Mouse (Mus musculus) lung, postnatal 14 days (tissue): ENCODE data around the gene H2al1a.
"Not testable (repeated sequence)": the region's sequence is repeated elsewhere in the genome, so short reads cannot be mapped to it uniquely, and the experiment has no call there.

Experiments used
- DNase-seq: peaks from one replicate; pipeline ENCODE4 v3.0.0; 2021

Gene H2al1a

DNA sequence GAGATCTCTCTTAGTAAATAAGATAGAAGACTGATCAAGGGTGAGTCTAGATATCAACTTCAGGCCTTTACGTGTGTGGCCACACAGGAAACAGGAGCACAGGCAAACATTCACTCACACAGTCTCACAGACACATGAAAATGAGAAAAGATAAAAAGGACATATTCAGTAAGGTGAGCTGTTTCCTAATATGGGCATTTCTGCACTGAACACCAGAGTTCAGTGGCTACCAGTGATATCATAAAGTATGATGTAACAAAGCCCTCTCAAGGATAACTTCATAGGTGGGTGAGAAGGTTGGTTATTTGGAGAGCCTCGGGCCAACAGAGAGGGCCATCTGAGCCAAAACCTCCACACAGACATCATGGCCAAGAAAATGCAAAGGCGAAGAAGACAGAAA lies at the start of gene H2al1a:
Gene H2al1a (plus strand): TSS at position 301 of the 400 bp plus-strand sequence.
- not testable (repeated sequence) for DNase-seq

DNA sequence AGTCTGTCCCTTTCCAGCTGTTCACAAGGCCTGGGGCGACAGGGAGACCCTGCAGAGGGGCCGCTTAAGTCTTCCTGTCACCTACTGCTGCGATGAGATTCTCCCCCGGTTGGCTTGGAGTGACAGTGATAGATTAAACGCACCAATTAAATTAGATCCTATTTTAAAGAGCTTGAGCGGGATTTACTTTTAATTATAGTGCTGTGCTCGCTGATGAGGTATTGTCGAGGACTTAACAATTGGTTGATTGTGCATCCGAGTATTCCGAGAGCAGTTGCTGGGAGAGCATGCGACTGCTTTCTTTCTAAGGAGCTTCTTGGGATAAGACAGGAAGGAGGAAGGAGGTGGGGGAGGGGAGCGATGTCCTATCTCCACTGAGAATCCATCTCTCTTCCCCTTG lies 48.9 kb upstream of the H2al1a start:
- no peak for DNase-seq

DNA sequence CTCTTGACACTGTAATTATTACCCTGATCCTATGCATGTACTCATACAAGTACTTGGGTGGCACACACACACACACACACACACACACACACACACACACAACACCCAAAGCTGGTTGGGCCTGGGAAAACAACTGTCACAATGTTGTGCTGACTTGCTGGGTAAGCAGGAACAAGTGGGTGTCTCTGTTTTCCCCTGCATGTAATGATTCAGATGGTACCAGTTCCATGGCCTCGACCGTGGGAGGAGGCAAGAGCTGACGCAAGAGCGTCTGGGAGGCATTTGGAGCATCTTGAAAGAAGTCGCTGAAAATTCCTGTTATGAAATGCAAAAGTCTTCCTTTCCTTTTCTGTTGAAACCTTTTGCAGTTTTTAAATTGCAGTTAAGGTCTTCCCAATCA lies 45.0 kb upstream of the H2al1a start:
- peak; percentile 5 for DNase-seq

DNA sequence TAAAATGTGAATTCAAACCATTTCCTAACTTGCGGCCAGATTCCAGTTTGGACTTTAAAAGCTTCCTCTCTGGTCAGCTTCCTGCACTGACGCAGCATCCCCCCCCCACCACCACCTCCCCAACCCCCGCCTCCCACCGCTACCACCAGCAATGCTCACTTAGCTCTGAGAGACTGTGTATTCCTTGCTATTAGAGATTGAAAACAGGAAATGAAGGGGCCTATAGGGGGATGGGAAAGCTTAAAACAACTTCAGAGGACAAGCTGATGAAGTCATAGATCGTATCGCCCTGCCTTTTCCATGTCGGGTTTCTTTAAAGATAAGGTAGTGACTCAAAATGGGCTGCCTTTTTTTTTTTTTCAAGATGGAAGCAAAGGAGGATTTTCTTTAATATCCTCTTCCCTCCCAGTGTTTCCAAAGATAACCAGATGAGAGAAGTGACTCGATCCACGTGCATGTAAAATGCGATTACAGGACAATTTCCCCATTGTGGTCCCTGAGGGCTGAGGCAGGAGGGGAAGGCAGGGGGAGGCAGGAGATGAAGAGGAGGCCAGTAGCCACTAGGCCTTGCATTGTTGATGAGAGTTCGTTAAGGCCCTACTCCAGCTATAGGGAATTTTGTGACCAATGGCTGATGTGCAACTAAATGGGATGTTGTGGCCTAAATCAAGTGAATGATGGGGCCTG lies 44.4 kb upstream of the H2al1a start:
- DNase-seq = peak; percentile 13

DNA sequence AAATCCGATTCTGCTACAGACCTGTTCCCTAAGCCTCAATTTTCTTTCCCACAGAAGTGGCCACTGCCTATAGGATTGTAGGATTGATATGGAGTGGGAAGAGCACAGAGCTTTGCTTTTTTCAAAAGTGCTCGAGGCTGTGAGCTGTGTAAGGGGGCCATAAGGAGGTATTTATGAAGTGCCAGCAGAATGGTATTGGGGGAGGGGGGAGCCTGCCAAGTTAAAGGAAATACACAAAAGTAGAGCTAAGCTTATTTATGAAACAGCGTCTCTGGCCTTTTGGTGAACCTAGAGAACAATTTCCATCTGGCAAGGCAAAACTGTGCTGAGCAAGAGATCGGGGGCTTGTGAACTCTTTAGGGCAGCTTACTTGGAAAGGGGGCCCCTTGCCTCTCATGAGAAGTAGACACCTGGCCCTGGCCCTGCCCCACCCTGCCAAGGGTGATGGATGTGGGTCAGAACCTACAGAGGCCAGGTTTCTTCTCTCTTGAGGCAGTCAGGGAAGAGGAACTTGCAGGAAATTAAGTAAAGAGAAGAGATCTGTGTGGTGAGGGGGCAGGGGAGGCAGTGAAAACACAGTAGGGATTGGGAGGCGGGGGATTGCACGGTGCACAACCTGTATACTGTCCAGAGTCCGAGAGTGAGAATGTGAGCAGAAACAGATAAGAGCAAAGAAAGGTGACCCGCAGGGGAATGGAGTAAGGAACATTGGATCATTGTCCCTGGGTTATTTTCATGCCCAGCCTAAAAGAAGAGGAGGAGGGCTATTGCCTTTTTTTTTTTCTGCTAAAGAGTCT lies 43.3 kb upstream of the H2al1a start:
- no peak for DNase-seq

DNA sequence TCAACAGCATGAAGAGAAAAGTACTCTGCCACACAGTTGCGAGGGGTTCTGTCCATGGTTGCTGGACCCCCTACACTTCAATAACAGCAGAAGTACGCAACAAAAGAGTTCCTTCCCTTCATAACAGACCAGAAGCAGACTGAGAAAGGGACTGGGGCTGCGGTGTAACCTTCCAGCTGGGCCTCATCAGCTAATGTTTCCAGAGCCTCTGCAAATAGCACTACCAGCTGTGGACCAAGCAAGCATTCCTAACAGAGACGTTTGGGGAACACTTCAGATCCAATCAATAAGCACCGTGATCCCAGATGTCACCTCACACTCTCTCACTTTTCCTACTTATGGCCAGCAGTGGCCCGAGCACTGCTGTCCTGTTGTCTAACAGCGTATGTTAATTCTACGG lies 34.1 kb upstream of the H2al1a start:
- no peak for DNase-seq

DNA sequence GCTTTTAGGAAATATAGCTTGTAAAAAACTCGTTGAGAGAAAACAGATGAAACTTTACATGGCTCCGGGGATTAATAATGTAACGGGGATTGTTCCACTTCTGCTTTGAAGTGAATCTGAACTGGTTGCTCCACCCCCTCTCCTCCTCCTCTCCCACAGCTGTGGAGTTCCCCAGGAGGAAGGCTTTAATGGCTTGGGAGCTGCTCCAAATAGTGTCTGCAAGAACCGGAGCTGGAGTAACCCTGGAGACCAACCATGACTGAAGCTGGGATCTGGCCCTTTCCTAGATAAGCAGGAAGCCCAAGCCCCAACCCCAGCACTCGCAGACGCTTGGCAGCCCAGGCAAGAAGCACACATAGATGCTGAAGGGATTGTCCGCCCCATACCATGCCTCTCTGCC lies 31.3 kb upstream of the H2al1a start:
- DNase-seq = no peak

DNA sequence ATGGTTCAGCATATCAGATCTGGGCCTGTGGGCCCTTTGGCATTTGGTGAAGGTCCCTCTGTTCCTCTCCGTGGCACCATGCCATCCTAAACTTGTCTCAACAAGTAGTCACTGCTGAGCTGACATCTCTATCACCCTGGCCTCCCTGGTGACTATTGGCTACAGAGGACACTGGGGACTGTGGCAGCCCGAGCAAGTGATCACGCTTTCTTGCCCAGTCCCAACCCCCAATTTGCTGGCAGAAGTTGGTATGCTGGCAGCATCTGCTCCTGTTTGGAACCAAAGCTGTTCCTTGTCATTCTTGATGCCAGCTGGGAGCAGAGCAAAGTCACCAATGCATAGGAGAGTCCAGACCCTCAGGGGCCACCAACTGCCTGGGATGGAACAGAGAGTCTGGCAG lies 30.0 kb upstream of the H2al1a start:
- DNase-seq = no peak

DNA sequence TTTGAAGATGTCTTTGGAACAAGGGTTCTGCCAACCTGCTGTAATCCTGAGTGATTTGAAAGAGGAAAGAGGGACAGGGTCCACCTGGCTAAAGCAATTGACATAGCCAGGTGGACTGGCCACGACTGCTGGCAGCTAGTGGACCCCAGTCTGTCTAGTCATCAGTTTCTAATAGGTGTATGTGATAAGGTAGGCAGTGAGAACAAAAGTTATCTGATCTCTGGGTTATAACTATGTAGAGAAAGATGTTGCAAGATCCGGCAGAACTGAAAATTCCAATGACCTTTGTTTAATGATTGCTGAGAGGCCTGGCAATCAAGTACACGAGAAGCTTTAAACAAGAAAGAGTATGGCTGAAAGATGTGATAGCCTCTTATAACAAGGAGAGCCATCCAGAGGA lies 25.9 kb upstream of the H2al1a start:
- no peak for DNase-seq

DNA sequence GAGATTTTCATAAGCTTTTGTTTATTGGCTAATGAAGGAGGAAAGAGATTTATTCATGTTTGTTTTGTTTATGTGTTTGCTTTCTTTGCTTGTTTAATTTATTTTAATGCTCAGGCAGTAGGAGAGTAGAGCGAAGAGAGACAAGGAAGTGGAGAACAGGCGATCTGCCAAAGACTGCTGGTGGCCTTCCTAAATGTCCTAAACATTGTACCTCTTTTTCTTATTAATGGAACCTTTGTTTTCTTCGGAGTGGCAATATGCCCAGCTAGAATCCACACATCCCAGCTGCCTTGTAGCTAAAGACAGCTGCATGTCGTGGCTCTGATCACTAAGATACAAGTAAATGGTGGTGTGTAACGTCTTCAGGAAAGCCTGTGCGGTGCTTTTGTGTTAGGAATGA lies 22.0 kb upstream of the H2al1a start:
- no peak for DNase-seq

DNA sequence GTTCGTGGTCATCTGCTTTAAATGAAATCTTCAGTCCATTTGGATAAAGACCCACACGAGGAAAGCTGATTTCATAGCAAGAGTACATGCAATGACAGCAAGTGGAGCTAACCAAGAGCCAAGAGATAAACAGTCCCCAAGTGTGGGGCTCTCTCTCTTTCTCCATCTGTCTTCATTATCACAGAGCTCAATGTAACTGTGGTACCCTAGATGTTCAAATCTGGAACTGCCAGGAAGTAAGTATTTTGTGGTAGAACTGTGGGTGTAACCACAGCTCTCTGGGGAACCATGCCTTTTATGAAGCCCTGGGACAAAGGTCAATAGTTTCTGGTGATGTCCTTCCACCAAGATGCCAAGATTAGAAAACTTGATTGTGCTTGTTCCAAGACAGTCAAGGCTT lies 18.3 kb upstream of the H2al1a start:
- DNase-seq = no peak

DNA sequence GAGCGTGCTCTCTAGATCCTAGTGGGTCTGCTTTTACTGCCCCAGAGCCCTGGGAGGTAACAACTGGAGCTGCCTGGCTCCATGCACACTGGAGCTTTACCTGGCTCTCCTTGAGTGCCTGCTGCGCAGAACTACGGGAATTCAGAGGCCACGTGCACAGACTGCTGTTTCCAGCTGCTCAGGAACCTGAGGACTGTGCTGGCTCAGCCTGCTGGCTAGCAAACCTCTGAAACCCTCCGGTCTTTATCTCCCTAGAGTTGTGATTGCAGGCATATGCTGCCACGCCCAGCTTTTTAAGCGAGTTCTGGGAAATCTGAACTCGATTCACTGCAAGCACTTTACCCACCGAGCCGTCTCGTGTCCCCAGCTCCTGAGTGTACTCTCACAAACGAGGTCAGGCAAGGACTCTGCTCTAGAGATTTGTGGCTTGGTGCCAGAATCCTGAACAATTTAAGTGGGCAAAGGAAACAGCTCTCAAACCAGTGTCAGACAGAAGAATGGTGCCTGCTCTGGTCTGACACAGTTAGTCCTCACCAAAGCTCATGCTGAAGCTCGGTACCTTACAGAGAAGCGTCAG lies 10.7 kb upstream of the H2al1a start:
- DNase-seq = peak; percentile 51

DNA sequence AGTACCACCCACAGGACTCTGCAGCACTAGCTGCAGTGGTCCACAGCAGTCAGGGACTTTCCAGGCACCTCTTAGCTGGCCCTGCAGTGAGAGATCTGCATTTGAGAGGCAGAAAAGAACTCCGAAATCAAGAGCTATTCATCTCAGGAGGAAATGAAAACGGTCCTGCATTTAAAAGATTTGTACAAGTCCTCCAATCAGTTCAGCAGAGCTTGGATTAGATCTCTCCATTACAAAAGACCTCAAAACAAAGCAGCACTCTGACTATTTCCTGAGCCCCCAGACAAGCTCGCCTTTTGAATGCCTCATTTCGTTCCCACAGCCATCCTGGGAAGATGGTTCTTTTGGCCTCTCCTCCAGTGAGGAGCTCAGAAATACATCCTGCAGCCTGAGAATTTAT lies 9.8 kb upstream of the H2al1a start:
- no peak for DNase-seq

DNA sequence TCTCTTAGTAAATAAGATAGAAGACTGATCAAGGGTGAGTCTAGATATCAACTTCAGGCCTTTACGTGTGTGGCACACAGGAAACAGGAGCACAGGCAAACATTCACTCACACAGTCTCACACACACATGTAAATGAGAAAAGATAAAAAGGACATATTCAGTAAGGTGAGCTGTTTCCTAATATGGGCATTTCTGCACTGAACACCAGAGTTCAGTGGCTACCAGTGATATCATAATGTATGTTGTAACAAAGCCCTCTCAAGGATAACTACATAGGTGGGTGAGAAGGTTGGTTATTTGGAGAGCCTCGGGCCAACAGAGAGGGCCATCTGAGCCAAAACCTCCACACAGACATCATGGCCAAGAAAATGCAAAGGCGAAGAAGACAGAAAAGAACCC lies 3.1 kb downstream of the H2al1a start, which contains the start of gene H2al1b:
Gene H2al1b (plus strand): TSS at position 301 of the 400 bp plus-strand sequence.
- not testable (repeated sequence) for DNase-seq

DNA sequence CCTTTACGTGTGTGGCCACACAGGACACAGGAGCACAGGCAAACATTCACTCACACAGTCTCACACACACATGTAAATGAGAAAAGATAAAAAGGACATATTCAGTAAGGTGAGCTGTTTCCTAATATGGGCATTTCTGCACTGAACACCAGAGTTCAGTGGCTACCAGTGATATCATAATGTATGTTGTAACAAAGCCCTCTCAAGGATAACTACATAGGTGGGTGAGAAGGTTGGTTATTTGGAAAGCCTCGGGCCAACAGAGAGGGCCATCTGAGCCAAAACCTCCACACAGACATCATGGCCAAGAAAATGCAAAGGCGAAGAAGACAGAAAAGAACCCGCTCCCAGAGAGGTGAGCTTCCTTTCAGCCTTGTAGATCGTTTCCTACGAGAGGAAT lies 6.3 kb downstream of the H2al1a start, which contains the start of gene H2al1c:
Gene H2al1c (plus strand): TSS at position 301 of the 400 bp plus-strand sequence.
- not testable (repeated sequence) for DNase-seq

DNA sequence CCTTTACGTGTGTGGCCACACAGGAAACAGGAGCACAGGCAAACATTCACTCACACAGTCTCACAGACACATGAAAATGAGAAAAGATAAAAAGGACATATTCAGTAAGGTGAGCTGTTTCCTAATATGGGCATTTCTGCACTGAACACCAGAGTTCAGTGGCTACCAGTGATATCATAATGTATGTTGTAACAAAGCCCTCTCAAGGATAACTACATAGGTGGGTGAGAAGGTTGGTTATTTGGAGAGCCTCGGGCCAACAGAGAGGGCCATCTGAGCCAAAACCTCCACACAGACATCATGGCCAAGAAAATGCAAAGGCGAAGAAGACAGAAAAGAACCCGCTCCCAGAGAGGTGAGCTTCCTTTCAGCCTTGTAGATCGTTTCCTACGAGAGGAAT lies 9.5 kb downstream of the H2al1a start, which contains the start of gene H2al1d:
Gene H2al1d (plus strand): TSS at position 301 of the 400 bp plus-strand sequence.
- not testable (repeated sequence) for DNase-seq

DNA sequence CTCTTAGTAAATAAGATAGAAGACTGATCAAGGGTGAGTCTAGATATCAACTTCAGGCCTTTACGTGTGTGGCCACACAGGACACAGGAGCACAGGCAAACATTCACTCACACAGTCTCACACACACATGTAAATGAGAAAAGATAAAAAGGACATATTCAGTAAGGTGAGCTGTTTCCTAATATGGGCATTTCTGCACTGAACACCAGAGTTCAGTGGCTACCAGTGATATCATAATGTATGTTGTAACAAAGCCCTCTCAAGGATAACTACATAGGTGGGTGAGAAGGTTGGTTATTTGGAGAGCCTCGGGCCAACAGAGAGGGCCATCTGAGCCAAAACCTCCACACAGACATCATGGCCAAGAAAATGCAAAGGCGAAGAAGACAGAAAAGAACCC lies 12.6 kb downstream of the H2al1a start, which contains the start of gene H2al1e:
Gene H2al1e (plus strand): TSS at position 301 of the 400 bp plus-strand sequence.
- not testable (repeated sequence) for DNase-seq

DNA sequence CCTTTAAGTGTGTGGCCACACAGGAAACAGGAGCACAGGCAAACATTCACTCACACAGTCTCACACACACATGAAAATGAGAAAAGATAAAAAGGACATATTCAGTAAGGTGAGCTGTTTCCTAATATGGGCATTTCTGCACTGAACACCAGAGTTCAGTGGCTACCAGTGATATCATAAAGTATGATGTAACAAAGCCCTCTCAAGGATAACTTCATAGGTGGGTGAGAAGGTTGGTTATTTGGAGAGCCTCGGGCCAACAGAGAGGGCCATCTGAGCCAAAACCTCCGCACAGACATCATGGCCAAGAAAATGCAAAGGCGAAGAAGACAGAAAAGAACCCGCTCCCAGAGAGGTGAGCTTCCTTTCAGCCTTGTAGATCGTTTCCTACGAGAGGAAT lies 15.8 kb downstream of the H2al1a start, which contains the start of gene H2al1f:
Gene H2al1f (plus strand): TSS at position 301 of the 400 bp plus-strand sequence.
- DNase-seq = not testable (repeated sequence)

DNA sequence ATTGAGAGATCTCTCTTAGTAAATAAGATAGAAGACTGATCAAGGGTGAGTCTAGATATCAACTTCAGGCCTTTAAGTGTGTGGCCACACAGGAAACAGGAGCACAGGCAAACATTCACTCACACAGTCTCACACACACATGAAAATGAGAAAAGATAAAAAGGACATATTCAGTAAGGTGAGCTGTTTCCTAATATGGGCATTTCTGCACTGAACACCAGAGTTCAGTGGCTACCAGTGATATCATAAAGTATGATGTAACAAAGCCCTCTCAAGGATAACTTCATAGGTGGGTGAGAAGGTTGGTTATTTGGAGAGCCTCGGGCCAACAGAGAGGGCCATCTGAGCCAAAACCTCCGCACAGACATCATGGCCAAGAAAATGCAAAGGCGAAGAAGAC lies 18.9 kb downstream of the H2al1a start, which contains the start of gene H2al1g:
Gene H2al1g (plus strand): TSS at position 301 of the 400 bp plus-strand sequence.
- DNase-seq = not testable (repeated sequence)

DNA sequence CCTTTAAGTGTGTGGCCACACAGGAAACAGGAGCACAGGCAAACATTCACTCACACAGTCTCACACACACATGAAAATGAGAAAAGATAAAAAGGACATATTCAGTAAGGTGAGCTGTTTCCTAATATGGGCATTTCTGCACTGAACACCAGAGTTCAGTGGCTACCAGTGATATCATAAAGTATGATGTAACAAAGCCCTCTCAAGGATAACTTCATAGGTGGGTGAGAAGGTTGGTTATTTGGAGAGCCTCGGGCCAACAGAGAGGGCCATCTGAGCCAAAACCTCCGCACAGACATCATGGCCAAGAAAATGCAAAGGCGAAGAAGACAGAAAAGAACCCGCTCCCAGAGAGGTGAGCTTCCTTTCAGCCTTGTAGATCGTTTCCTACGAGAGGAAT lies 22.1 kb downstream of the H2al1a start, which contains the start of gene H2al1h:
Gene H2al1h (plus strand): TSS at position 301 of the 400 bp plus-strand sequence.
- DNase-seq = not testable (repeated sequence)

DNA sequence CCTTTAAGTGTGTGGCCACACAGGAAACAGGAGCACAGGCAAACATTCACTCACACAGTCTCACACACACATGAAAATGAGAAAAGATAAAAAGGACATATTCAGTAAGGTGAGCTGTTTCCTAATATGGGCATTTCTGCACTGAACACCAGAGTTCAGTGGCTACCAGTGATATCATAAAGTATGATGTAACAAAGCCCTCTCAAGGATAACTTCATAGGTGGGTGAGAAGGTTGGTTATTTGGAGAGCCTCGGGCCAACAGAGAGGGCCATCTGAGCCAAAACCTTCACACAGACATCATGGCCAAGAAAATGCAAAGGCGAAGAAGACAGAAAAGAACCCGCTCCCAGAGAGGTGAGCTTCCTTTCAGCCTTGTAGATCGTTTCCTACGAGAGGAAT lies 25.3 kb downstream of the H2al1a start, which contains the start of gene H2al1i:
Gene H2al1i (plus strand): TSS at position 301 of the 400 bp plus-strand sequence.
- DNase-seq = not testable (repeated sequence)

DNA sequence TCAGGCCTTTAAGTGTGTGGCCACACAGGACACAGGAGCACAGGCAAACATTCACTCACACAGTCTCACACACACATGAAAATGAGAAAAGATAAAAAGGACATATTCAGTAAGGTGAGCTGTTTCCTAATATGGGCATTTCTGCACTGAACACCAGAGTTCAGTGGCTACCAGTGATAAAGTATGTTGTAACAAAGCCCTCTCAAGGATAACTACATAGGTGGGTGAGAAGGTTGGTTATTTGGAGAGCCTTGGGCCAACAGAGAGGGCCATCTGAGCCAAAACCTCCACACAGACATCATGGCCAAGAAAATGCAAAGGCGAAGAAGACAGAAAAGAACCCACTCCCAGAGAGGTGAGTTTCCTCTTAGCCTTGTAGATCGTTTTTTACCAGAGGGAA lies 28.5 kb downstream of the H2al1a start, which contains the start of gene H2al1j:
Gene H2al1j (plus strand): TSS at position 301 of the 400 bp plus-strand sequence.
- DNase-seq = not testable (repeated sequence)

DNA sequence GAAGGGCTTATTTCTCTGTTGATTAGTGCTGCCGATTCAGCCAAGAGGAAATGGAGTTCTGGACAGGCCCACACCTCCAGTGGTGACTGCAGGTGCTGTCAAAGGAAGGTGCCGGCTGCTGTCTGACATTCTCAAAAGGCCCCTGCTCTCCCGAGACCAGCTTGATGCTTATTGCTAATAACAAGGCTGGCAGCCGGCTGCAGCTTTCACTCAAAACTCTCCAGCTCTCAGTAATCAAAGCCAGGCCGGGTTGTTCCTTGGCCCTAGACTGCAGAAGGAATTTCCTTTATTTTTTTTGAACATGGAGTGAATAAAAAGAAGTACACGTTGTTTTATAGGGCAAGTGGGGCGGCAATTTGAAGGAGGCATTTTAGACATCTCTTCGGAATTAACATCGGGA lies 46.7 kb downstream of the H2al1a start:
- DNase-seq = peak; percentile 8
